Mouse (Mus musculus) midbrain, embryonic 16.5 days (tissue): ENCODE measurements at regions not wholly inside any gene's neighbourhood (a gene's known extent, or its start where the extent isn't known, plus 50 kb on each side); places are given as distances from the start of the nearest gene placed in this dataset.

ENCODE experiments used
- ATAC-seq: fragments of 200-750 bp; cut with Nextera tagmentation; 2 replicates; pipeline ENCODE4 v1.8.0; 2017; ENCODE audit warnings: moderate TSS enrichment
- H3K27ac ChIP-seq: fragments of 300-500 bp; sonication (generic); 2 replicates; pipeline ENCODE4 v1.5.1; 2014; ENCODE audit warnings: mild to moderate bottlenecking, low read length, mixed read lengths
- H3K27me3 ChIP-seq: fragments of 300-500 bp; sonication (generic); 2 replicates; pipeline ENCODE4 v1.6.1; 2014; ENCODE audit warnings: low read depth, low read length, mixed read lengths; ENCODE audit not compliant: control insufficient read depth, insufficient read depth
- H3K36me3 ChIP-seq: fragments of 300-500 bp; sonication (generic); 2 replicates; pipeline ENCODE4 v1.6.1; 2014; ENCODE audit warnings: mild to moderate bottlenecking, low read length, moderate library complexity, mixed read lengths; ENCODE audit not compliant: control insufficient read depth, insufficient read depth
- H3K4me1 ChIP-seq: fragments of 300-500 bp; sonication (generic); 2 replicates; pipeline ENCODE4 v1.6.1; 2014; ENCODE audit warnings: mild to moderate bottlenecking, low read length, mixed read lengths; ENCODE audit not compliant: control insufficient read depth, insufficient read depth
- H3K4me2 ChIP-seq: fragments of 300-500 bp; sonication (generic); 2 replicates; pipeline ENCODE4 v1.6.1; 2014; ENCODE audit warnings: mild to moderate bottlenecking, low read length, mixed read lengths
- H3K4me3 ChIP-seq: fragments of 300-500 bp; sonication (generic); 2 replicates; pipeline ENCODE4 v1.5.1; 2014; ENCODE audit warnings: low read depth, mild to moderate bottlenecking, low read length, moderate library complexity, mixed read lengths
- H3K9ac ChIP-seq: fragments of 300-500 bp; sonication (generic); 2 replicates; pipeline ENCODE4 v1.6.1; 2014; ENCODE audit warnings: low read depth, low read length, mixed read lengths
- H3K9me3 ChIP-seq: fragments of 300-500 bp; sonication (generic); replicated peaks from 2 replicates; pipeline ENCODE4 v1.6.1; 2014; ENCODE audit warnings: mild to moderate bottlenecking, low read length, mixed read lengths; ENCODE audit not compliant: control insufficient read depth, poor library complexity, severe bottlenecking
- WGBS: fragments of 180-500 bp; shearing (Covaris S2); extraction: QIAGEN DNeasy Blood & Tissue Kit; methylation state at CpG from one replicate; pipeline ENCODE4 v1.1.7; 2014; 5-methylcytosine and 5-hydroxymethylcytosine counted together

DNA sequence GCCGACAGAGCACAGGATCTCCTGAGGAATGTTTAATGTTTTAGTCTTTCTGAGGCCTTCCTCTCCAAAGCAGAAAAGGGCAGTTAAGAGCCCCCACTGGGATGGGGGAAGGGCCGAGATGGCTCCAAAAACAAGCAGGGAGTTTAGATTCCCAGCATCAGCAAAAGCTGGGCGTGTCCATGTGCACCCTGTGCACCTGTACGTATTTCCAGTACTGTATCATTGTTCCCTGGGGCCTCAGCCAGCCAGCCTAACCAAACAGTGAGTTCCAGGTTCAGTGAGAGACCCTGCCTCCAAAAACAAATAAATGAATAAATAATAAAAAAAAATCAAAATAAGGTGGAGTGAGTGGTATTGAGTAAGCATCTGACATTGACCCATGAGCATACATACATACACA lies 50.8 kb upstream of the Olfm1 start:
- Histone ChIP-seq H3K9me3 (no peaks in the 10 kb centered on the region), H3K4me1 (peaks cover 4% of the 10 kb centered on the region; the same call in 1 of the 2 replicates), H3K4me3 (no peak overlapping the region), H3K27me3 (no peaks in the 10 kb centered on the region), H3K36me3 (no peaks in the 10 kb centered on the region), H3K9ac (no peak overlapping the region), H3K27ac (no peak overlapping the region), H3K4me2 (no peak overlapping the region)
- no peak for ATAC-seq
- 23% methylated on average over 4 of the region's 4 CpGs for WGBS

DNA sequence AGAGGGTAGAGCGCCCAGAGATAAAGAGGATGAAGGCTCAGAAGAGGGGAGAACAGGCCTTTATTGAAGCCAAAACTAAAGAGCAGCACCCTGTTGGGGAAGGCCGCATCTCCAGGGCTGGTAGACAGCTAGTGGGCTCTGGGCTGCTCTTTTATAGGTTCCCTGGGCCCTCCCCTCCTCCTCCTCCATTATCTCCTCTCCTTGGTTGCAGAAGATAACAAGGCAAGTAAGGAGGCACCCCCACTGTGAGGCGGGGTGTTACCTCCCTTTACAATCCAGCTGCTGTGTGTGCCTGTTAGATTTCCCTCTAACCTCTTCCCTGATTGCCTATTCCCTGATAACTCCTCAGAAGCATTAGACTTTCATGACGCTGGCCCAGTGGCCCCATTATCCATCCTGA lies 51.2 kb upstream of the Olfm1 start:
- H3K27ac ChIP-seq, result no peak overlapping the region
- no peaks in the 10 kb centered on the region for H3K27me3 ChIP-seq
- H3K4me1 ChIP-seq, result peaks cover 4% of the 10 kb centered on the region; the same call in 1 of the 2 replicates
- WGBS, result 35% methylated on average over 4 of the region's 4 CpGs
- no peaks in the 10 kb centered on the region for H3K36me3 ChIP-seq
- no peak overlapping the region for H3K4me3 ChIP-seq
- no peak overlapping the region for H3K9ac ChIP-seq
- H3K9me3 ChIP-seq, result no peaks in the 10 kb centered on the region
- H3K4me2 ChIP-seq, result no peak overlapping the region
- no peak for ATAC-seq

DNA sequence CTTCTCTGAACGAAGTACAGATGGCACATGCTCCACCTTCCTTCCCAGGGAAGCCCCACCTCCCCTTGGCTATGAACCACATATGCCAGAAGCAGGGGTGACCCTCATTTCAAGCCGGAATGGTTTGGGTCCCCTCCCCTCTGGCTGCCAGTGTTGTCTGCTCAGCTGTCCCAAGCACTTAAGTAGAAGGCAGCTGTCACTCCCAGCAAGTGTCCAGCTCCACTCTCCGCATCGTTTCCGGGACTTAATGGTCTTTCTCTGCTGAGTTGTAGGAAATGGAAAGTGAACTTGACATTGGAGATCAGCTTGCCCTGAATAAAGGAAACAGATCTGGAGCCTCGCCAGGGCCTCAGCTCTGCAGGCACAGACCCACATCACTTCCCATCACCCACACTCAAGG lies 53.9 kb upstream of the Fcnb start:
- WGBS, result 53% methylated on average over 6 of the region's 6 CpGs
- H3K36me3 ChIP-seq, result no peaks in the 10 kb centered on the region
- no peaks in the 10 kb centered on the region for H3K9me3 ChIP-seq
- no peak overlapping the region for H3K4me2 ChIP-seq
- H3K27ac ChIP-seq, result no peak overlapping the region
- ATAC-seq, result 0 out of 2 replicates have a peak, but pooled peaks have one; percentile 28
- H3K4me3 ChIP-seq, result no peak overlapping the region
- no peak overlapping the region for H3K9ac ChIP-seq
- no peaks in the 10 kb centered on the region for H3K27me3 ChIP-seq
- peaks cover 4% of the 10 kb centered on the region; the same call in 1 of the 2 replicates for H3K4me1 ChIP-seq

DNA sequence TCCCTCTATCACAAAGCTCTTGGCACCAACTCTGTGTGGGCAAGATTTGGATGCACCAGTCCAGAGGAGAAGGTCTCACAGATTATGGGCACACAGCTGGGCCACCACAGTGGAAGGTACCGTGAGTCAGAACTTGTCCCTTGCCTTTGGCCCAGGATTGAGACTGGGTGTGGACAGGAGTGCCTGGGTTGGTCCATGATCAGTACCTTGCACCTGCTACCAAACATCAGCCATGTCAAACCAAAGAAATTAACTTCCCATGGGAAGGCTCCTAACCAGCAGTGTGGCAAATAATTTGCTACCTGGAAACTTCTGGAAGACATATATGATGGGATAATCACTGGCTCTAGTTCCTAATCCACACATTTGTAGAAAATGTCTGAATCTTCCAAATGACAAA lies 49.9 kb upstream of the Fcnb start:
- ATAC-seq, result no peak
- H3K4me1 ChIP-seq, result peaks cover 2% of the 10 kb centered on the region; the same call in 1 of the 2 replicates
- no peak overlapping the region for H3K4me3 ChIP-seq
- no peaks in the 10 kb centered on the region for H3K36me3 ChIP-seq
- WGBS, result 96% methylated on average over 1 of the region's 1 CpGs
- H3K9me3 ChIP-seq, result no peaks in the 10 kb centered on the region
- no peaks in the 10 kb centered on the region for H3K27me3 ChIP-seq
- H3K27ac ChIP-seq, result no peak overlapping the region
- no peak overlapping the region for H3K4me2 ChIP-seq
- H3K9ac ChIP-seq, result no peak overlapping the region
